Mouse (Mus musculus) CH12.LX (cell line): ENCODE data around the gene Iqsec3.
"Not testable (repeated sequence)": the region's sequence is repeated elsewhere in the genome, so short reads cannot be mapped to it uniquely, and the experiment has no call there.

ENCODE experiments used
- POLR2A ChIP-seq: IDR thresholded peaks from 2 replicates; pipeline ENCODE4 v1.6.1; 2011; ENCODE audit warnings: low read depth, mild to moderate bottlenecking, improper control_type of control experiment, low read length
- RAD21 ChIP-seq: IDR thresholded peaks from 2 replicates; pipeline ENCODE4 v1.6.1; 2011; ENCODE audit warnings: low read depth, mild to moderate bottlenecking, low read length, improper control_type of control experiment, moderate library complexity
- TCF12 ChIP-seq: IDR thresholded peaks from 2 replicates; pipeline ENCODE4 v1.6.1; 2014; ENCODE audit warnings: low read depth, mild to moderate bottlenecking, inconsistent platforms, low read length, improper control_type of control experiment

GRCm38 (mm10) chr6:121366537-121366936 lies 106.9 kb downstream of the Iqsec3 start:
- TF ChIP-seq TCF12, POLR2A: not testable (repeated sequence)
- peak; percentile 65 for TF ChIP-seq RAD21
